Mouse (Mus musculus): ENCODE measurements around the gene Ica1. TPM values are rescaled to one million over a fixed set of nuclear protein-coding genes. Genes with fewer than 3 reads are reported as not detected.

Gene Ica1
- polyA plus RNA-seq (2016; fragmentation: Nextera tagmentation; extraction: Ambion mirVana) = 27.9 and 35.8 TPM in 2 replicates

GRCm38 (mm10) chr6:8778296-8778649 lies at the start of gene Ica1:
Gene Ica1 (minus strand): TSS chr6:8778488.
- Histone ChIP-seq H3K4me3 (peak within 1 kb of the TSS; percentile 88), H3K4me1 (peaks cover 14% of the 10 kb centered on the region), H3K9me3 (no peaks in the 10 kb centered on the region), H3K36me3 (no peaks in the 10 kb centered on the region), H3K27me3 (ENCODE audit: insufficient read depth, poor library complexity, severe bottlenecking) (0 out of 2 replicates have a peak, but pooled peaks cover 3% of the 10 kb centered on the region), H3K27ac (peak within 1 kb of the TSS; percentile 93)
- no peak for DNase-seq (ENCODE audit: low spot score)
- WGBS = 2% methylated on average over 14 of the region's 16 CpGs

GRCm38 (mm10) chr6:8819866-8820265 lies 41.6 kb upstream of the Ica1 start:
- no peaks in the 10 kb centered on the region for H3K9me3 ChIP-seq
- no peak for DNase-seq (ENCODE audit: low spot score)
- no peak overlapping the region for H3K27ac ChIP-seq
- H3K4me1 ChIP-seq = no peaks in the 10 kb centered on the region
- no peak overlapping the region for H3K4me3 ChIP-seq
- no peaks in the 10 kb centered on the region for H3K36me3 ChIP-seq
- 64% methylated on average over 2 of the region's 2 CpGs for WGBS
- H3K27me3 ChIP-seq (ENCODE audit: insufficient read depth, poor library complexity, severe bottlenecking) = no peaks in the 10 kb centered on the region

GRCm38 (mm10) chr6:8814332-8815002 lies 36.2 kb upstream of the Ica1 start:
- Histone ChIP-seq H3K4me3 (no peak overlapping the region), H3K27me3 (ENCODE audit: insufficient read depth, poor library complexity, severe bottlenecking) (no peaks in the 10 kb centered on the region), H3K36me3 (no peaks in the 10 kb centered on the region), H3K27ac (no peak overlapping the region), H3K4me1 (no peaks in the 10 kb centered on the region), H3K9me3 (no peaks in the 10 kb centered on the region)
- 77% methylated on average over 6 of the region's 6 CpGs for WGBS
- DNase-seq (ENCODE audit: low spot score) = no peak

GRCm38 (mm10) chr6:8802561-8803150 lies 24.4 kb upstream of the Ica1 start:
- H3K36me3 ChIP-seq = no peaks in the 10 kb centered on the region
- no peak overlapping the region for H3K4me3 ChIP-seq
- no peaks in the 10 kb centered on the region for H3K4me1 ChIP-seq
- DNase-seq (ENCODE audit: low spot score) = no peak
- no peak overlapping the region for H3K27ac ChIP-seq
- WGBS = 62% methylated on average over 3 of the region's 3 CpGs
- no peaks in the 10 kb centered on the region for H3K9me3 ChIP-seq
- no peaks in the 10 kb centered on the region for H3K27me3 ChIP-seq (ENCODE audit: insufficient read depth, poor library complexity, severe bottlenecking)

DNA sequence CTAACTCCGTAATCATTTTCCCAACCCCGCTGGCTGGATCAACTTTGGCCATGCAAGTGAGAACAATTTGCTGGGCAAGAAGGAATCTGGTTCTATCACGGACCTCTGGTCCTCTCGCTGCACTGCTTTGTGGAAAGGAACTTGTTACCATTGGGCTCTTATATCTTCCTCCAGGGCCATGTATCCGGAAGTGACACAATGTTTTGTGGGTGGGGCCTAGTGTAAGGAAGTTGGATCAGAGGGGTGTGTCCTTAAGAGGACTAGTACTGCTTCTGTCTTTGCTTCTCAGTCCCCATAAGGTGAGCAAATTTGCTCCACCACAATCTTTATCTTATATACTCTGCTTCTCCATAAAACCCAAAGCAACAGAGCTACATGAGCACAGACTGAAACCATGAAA lies 14.1 kb upstream of the Ica1 start:
- H3K9me3 ChIP-seq = no peaks in the 10 kb centered on the region
- no peaks in the 10 kb centered on the region for H3K27me3 ChIP-seq (ENCODE audit: insufficient read depth, poor library complexity, severe bottlenecking)
- H3K27ac ChIP-seq = no peak overlapping the region
- WGBS = 88% methylated on average over 5 of the region's 5 CpGs
- H3K4me3 ChIP-seq = no peak overlapping the region
- H3K36me3 ChIP-seq = no peaks in the 10 kb centered on the region
- no peak for DNase-seq (ENCODE audit: low spot score)
- H3K4me1 ChIP-seq = no peaks in the 10 kb centered on the region

DNA sequence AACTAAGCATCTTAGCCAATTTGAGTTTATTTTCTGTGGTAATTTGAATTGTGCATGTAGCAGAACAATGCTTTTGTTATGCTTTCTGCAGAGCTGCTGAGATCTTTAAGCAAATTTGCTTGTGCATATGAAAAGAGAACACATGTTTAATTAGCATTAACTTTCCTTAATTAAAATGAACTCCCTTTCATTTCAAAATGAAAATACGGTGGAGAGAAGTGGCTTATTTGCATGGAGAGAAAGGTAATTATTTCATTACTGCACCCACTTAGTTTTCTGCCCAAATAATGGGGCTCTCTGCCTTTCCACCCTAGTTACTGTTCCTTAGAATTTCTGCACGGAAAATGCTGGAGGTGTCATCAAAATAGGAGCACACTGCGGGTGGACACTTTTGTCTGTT lies 13.5 kb upstream of the Ica1 start:
- Histone ChIP-seq H3K27me3 (ENCODE audit: insufficient read depth, poor library complexity, severe bottlenecking) (no peaks in the 10 kb centered on the region), H3K4me3 (no peak overlapping the region), H3K27ac (no peak overlapping the region), H3K36me3 (no peaks in the 10 kb centered on the region), H3K9me3 (no peaks in the 10 kb centered on the region), H3K4me1 (no peaks in the 10 kb centered on the region)
- no peak for DNase-seq (ENCODE audit: low spot score)
- WGBS = 78% methylated on average over 3 of the region's 3 CpGs

DNA sequence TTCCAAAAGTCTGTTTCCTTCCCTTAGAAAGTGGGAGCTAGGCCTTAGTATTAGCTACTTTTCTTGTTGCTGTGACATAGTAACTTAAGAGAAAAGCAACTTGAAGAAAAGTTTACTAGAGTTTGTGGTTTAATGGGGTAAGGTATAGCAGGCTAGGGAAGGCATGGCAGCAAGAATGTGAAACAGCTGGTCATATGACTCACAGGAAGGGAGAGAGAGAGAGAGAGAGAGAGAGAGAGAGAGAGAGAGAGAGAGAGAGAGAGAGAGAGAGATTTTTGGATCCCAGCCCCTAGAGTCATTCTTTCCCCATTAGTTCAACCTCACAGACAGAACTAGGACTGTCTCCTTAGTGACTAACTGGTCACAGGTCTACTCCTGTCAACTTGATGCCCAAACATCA lies 2.3 kb upstream of the Ica1 start:
- 0 out of 2 replicates have a peak, but pooled peaks cover 3% of the 10 kb centered on the region for H3K27me3 ChIP-seq (ENCODE audit: insufficient read depth, poor library complexity, severe bottlenecking)
- no peak overlapping the region for H3K27ac ChIP-seq
- DNase-seq (ENCODE audit: low spot score) = no peak
- no peaks in the 10 kb centered on the region for H3K9me3 ChIP-seq
- H3K36me3 ChIP-seq = no peaks in the 10 kb centered on the region
- H3K4me1 ChIP-seq = peaks cover 14% of the 10 kb centered on the region
- H3K4me3 ChIP-seq = no peak overlapping the region

- no peaks in the 10 kb centered on the region for H3K9me3 ChIP-seq
- 0 out of 2 replicates have a peak, but pooled peaks cover 3% of the 10 kb centered on the region for H3K27me3 ChIP-seq (ENCODE audit: insufficient read depth, poor library complexity, severe bottlenecking)
- peak overlapping the region; percentile 93 for H3K27ac ChIP-seq
- peaks cover 14% of the 10 kb centered on the region for H3K4me1 ChIP-seq
- H3K36me3 ChIP-seq = no peaks in the 10 kb centered on the region
- DNase-seq (ENCODE audit: low spot score) = peak; percentile 79
- H3K4me3 ChIP-seq = peak overlapping the region; percentile 88
- 1% methylated on average over 61 of the region's 69 CpGs for WGBS
Measured at GRCm38 (mm10) chr6:8777411-8778295, 635 bp downstream of the Ica1 start.

GRCm38 (mm10) chr6:8771539-8771938 lies 6.7 kb downstream of the Ica1 start:
- H3K9me3 ChIP-seq = no peaks in the 10 kb centered on the region
- 75% methylated on average over 7 of the region's 7 CpGs for WGBS
- H3K4me3 ChIP-seq = no peak overlapping the region
- no peaks in the 10 kb centered on the region for H3K27me3 ChIP-seq (ENCODE audit: insufficient read depth, poor library complexity, severe bottlenecking)
- H3K36me3 ChIP-seq = no peaks in the 10 kb centered on the region
- no peak for DNase-seq (ENCODE audit: low spot score)
- peaks cover 20% of the 10 kb centered on the region for H3K4me1 ChIP-seq
- no peak overlapping the region for H3K27ac ChIP-seq

DNA sequence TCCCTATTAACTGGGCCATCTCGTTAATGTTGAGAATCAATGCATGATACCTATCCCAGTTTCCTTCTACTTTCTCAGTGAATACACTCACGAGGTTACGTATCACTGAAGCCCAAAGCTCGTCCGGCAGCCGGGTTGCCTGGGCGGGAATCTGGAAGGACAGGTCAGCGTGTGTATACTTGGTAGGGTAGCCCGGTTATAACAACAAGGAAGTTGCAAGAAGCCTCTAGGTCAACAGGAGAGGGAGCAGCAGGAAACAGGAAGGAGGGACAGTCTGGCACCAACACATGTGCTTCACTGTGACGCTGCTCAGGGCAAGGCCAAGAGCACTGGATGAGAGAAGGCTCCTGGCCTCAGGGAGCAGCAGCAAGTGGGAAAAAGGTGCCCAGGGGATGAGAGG lies 7.9 kb downstream of the Ica1 start:
- WGBS = 59% methylated on average over 10 of the region's 10 CpGs
- no peak for DNase-seq (ENCODE audit: low spot score)
- Histone ChIP-seq H3K27ac (peak overlapping the region; percentile 60), H3K4me3 (no peak overlapping the region), H3K27me3 (ENCODE audit: insufficient read depth, poor library complexity, severe bottlenecking) (no peaks in the 10 kb centered on the region), H3K36me3 (no peaks in the 10 kb centered on the region), H3K9me3 (no peaks in the 10 kb centered on the region), H3K4me1 (peaks cover 20% of the 10 kb centered on the region)

GRCm38 (mm10) chr6:8769803-8770202 lies 8.5 kb downstream of the Ica1 start:
- H3K27me3 ChIP-seq (ENCODE audit: insufficient read depth, poor library complexity, severe bottlenecking) = no peaks in the 10 kb centered on the region
- H3K9me3 ChIP-seq = no peaks in the 10 kb centered on the region
- 33% methylated on average over 6 of the region's 6 CpGs for whole genome bisulfite sequencing
- H3K4me3 ChIP-seq = no peak overlapping the region
- no peaks in the 10 kb centered on the region for H3K36me3 ChIP-seq
- peak overlapping the region; percentile 60; the same call in 1 of the 2 replicates for H3K27ac ChIP-seq
- peaks cover 20% of the 10 kb centered on the region for H3K4me1 ChIP-seq
- DNase-seq (ENCODE audit: low spot score) = no peak

DNA sequence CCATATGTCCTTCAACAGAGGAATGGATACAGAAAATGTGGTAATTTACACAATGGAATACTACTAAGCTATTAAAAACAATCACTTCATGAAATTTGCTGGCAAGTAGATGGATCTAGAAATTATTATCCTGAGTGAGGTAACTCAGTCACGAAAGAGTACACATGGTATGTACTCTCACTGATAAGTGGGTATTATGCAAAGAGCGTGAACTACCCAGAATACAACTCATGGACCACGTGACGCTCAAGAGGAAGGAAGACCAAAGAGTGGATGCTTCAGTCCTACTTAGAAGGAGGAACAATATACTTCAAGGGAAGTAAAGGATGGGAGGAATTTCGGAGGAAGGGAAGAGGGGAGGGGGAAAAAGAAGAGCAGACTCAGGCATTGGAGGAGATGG lies 11.6 kb downstream of the Ica1 start:
- no peaks in the 10 kb centered on the region for H3K36me3 ChIP-seq
- peaks cover 18% of the 10 kb centered on the region for H3K4me1 ChIP-seq
- DNase-seq (ENCODE audit: low spot score) = no peak
- no peaks in the 10 kb centered on the region for H3K9me3 ChIP-seq
- H3K27me3 ChIP-seq (ENCODE audit: insufficient read depth, poor library complexity, severe bottlenecking) = no peaks in the 10 kb centered on the region
- WGBS = 90% methylated on average over 5 of the region's 5 CpGs
- H3K27ac ChIP-seq = no peak overlapping the region
- no peak overlapping the region for H3K4me3 ChIP-seq

- H3K4me1 ChIP-seq = peaks cover 12% of the 10 kb centered on the region
- H3K36me3 ChIP-seq = no peaks in the 10 kb centered on the region
- no peak overlapping the region for H3K4me3 ChIP-seq
- no peak overlapping the region for H3K27ac ChIP-seq
- DNase-seq (ENCODE audit: low spot score) = no peak
- WGBS = 89% methylated on average over 3 of the region's 3 CpGs
- no peaks in the 10 kb centered on the region for H3K27me3 ChIP-seq (ENCODE audit: insufficient read depth, poor library complexity, severe bottlenecking)
- no peaks in the 10 kb centered on the region for H3K9me3 ChIP-seq
Measured at GRCm38 (mm10) chr6:8765801-8766200, 12.5 kb downstream of the Ica1 start.

Data from heart, embryonic 10.5 days (tissue).